Mouse (Mus musculus) central nervous system, embryonic 18 days (tissue): Measurements from ENCODE around the gene Riox2. TPM values are rescaled to one million over a fixed set of nuclear protein-coding genes. Genes with fewer than 3 reads are reported as not detected.

Source experiments
- polyA plus RNA-seq: library from polyadenylated mRNA; depleted of rRNA; stranded (reverse); fragments of >200 nt; gene quantifications from 2 replicates; pipeline ENCODE4 v1.2.3, GENCODE M21; 2012; rRNA removed

Gene Riox2
- 8.6 and 9.3 TPM in 2 replicates for polyA plus RNA-seq

GRCm38 (mm10) chr16:59471637-59472278, at the start of gene Riox2:
TSS of gene Riox2 (plus strand) at chr16:59471775.

Other genes starting within 250 kb of the Riox2 start
- 0.01 TPM in 1 of 2 replicates, not detected in the other for gene Olfr201, start 199.1 kb upstream of the Riox2 start, polyA plus RNA-seq
- not detected in 2 replicates for gene Olfr202, start 185.0 kb upstream of the Riox2 start, polyA plus RNA-seq
- not detected in 2 replicates for gene Olfr203, start 172.9 kb upstream of the Riox2 start, polyA plus RNA-seq
- gene Olfr204, start 153.5 kb upstream of the Riox2 start, polyA plus RNA-seq = not detected in 2 replicates
- gene Olfr205, start 140.6 kb upstream of the Riox2 start, polyA plus RNA-seq = not detected in 2 replicates
- gene Olfr206, start 122.5 kb upstream of the Riox2 start, polyA plus RNA-seq = not detected in 2 replicates
- gene Olfr209, start 107.8 kb upstream of the Riox2 start, polyA plus RNA-seq = not detected in 2 replicates
- gene Gabrr3, start 64.4 kb upstream of the Riox2 start, polyA plus RNA-seq = 0.03 and 0.05 TPM in 2 replicates
- 2.4 and 2.6 TPM in 2 replicates for gene Crybg3, start 129.2 kb downstream of the Riox2 start, polyA plus RNA-seq
- gene Arl6, start 167.6 kb downstream of the Riox2 start, polyA plus RNA-seq = 28.4 and 30.8 TPM in 2 replicates